Mouse (Mus musculus): ENCODE results near the gene Cpa4. TPM values are rescaled to one million over a fixed set of nuclear protein-coding genes. Genes with fewer than 3 reads are reported as not detected.

The Cpa4 gene
- total and polyA plus RNA-seq, 3 experiments = not detected

DNA sequence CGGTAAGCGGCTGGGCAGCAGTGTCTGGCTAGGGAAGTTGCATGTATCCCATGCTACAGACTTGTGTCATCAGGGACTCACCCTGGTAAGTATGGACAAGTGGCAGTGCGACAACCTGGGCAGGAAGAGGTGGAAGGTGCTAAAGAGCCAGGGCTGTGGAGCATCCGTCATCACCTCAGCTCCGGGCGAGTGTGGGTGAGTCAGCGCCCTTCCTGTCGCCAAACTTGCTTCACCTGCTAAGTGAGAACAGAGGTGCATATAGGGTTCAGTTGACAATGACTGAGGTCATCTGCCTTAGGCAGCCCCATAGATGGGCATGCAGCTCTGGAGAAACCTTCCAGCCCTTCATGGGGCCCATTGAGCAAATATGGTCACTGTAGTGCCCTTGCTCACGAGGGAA, 56.6 kb downstream of the Cpa4 start:
- H3K27me3 ChIP-seq (replicated peaks) = no peaks in the 10 kb centered on the region
- peaks cover 8 to 13% of the 10 kb centered on the region in 2 experiments for H3K4me1 ChIP-seq (ENCODE audit: control insufficient read depth in 1 of 2, insufficient read depth in 2 of 2)
- H3K27ac ChIP-seq (ENCODE audit: insufficient read depth, low read depth) = no peak overlapping the region
- TF ChIP-seq MAFK (IDR thresholded peaks at IDR 0.05; ENCODE audit: insufficient replicate concordance, low read length) (no peak), TBP (conservative IDR thresholded peaks at IDR 0.05; ENCODE audit: low read depth, low read length) (no peak), NELFE (IDR thresholded peaks at IDR 0.05; ENCODE audit: low read depth, low read length) (no peak)
- H3K4me2 ChIP-seq (ENCODE audit: insufficient read depth, low read depth, poor library complexity, severe bottlenecking) = no peak overlapping the region
- no peak for DNase-seq (ENCODE audit: extremely low read depth)
- H3K9me3 ChIP-seq (replicated peaks; ENCODE audit: low read length) = no peaks in the 10 kb centered on the region
- no peaks in the 10 kb centered on the region for H3K36me3 ChIP-seq (replicated peaks in 1 of 2; ENCODE audit: control insufficient read depth in 1 of 2, insufficient read depth in 1 of 2, low read length in 1 of 2)
- dilution Hi-C loops (cut with MboI; ENCODE audit: extremely low pct_ligation_motif_present, extremely low pct_unique_long_range_greater_than_20kb, low sequenced_read_pairs) (no loop called here), in situ Hi-C loops (cut with MboI; ENCODE audit: low pct_ligation_motif_present, low pct_unique_long_range_greater_than_20kb, low sequenced_read_pairs) (no loop called here)
- no peak overlapping the region for H3K4me3 ChIP-seq (replicated peaks in 1 of 3; ENCODE audit: low read depth in 2 of 3, low read length in 2 of 3, poor library complexity in 1 of 3)
- no peaks in the 10 kb centered on the region for H3K79me2 ChIP-seq (replicated peaks; ENCODE audit: control insufficient read depth, extremely low read depth, insufficient read depth, poor library complexity, severe bottlenecking)
- no peak overlapping the region for H3K9ac ChIP-seq (ENCODE audit: insufficient read depth, low read depth)

DNA sequence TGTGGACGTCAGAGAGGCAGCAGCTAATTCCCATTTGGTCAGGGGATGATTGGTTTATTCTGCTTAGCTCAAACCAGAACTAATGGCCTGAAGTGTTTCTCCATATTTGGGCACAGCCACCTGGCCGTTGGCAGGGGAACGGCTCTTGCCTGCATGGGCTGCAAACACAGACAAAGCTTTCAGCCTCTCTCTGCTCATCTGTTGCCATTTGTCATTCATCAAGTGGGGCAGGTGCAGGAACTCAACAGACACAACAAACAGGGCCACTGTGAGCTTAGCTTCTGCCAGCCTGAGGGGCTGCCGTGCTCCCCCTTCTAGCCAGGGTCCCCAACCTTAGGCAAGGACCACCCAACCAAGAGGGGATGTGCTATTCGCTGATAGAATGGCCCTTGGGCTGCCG, 60.0 kb downstream of the Cpa4 start:
- no peak for DNase-seq (ENCODE audit: extremely low read depth)
- H3K4me1 ChIP-seq (ENCODE audit: control insufficient read depth in 1 of 2, insufficient read depth in 2 of 2) = peaks cover 9 to 17% of the 10 kb centered on the region in 2 experiments
- in situ Hi-C loops (cut with MboI; ENCODE audit: low pct_ligation_motif_present, low pct_unique_long_range_greater_than_20kb, low sequenced_read_pairs) (no loop called here), dilution Hi-C loops (cut with MboI; ENCODE audit: extremely low pct_ligation_motif_present, extremely low pct_unique_long_range_greater_than_20kb, low sequenced_read_pairs) (no loop called here)
- no peak overlapping the region for H3K27ac ChIP-seq (ENCODE audit: insufficient read depth, low read depth)
- TF ChIP-seq TCF12 (IDR thresholded peaks at IDR 0.05; ENCODE audit: low read depth, low read length) (no peak), PAX5 (IDR thresholded peaks at IDR 0.05; ENCODE audit: low read length) (no peak), EP300 (IDR thresholded peaks at IDR 0.05; ENCODE audit: low read length) (no peak), CTCF (conservative IDR thresholded peaks at IDR 0.05 in 1 of 2, IDR thresholded peaks at IDR 0.05 in 1 of 2; ENCODE audit: low read depth in 2 of 2, low read length in 2 of 2) (no peak), ZC3H11A (IDR thresholded peaks at IDR 0.05; ENCODE audit: low read depth, low read length) (no peak), RAD21 (IDR thresholded peaks at IDR 0.05; ENCODE audit: low read depth, low read length) (no peak), UBTF (IDR thresholded peaks at IDR 0.05; ENCODE audit: low read depth, low read length) (no peak), USF1 (IDR thresholded peaks at IDR 0.05; ENCODE audit: low read depth, low read length) (no peak), MAZ (IDR thresholded peaks at IDR 0.05; ENCODE audit: low read depth, low read length) (no peak), MYC (IDR thresholded peaks at IDR 0.05; ENCODE audit: low read depth, low read length) (no peak), POLR2AphosphoS2 (IDR thresholded peaks at IDR 0.05; ENCODE audit: low read depth, low read length) (no peak), POLR2A (IDR thresholded peaks at IDR 0.05; ENCODE audit: low read depth, low read length) (no peak), TBP (conservative IDR thresholded peaks at IDR 0.05; ENCODE audit: low read depth, low read length) (no peak), USF2 (conservative IDR thresholded peaks at IDR 0.05; ENCODE audit: low read depth, low read length) (no peak), ZNF384 (IDR thresholded peaks at IDR 0.05; ENCODE audit: low read depth, low read length) (no peak), GABPA (IDR thresholded peaks at IDR 0.05; ENCODE audit: insufficient replicate concordance, low read depth, low read length) (no peak), CHD2 (IDR thresholded peaks at IDR 0.05; ENCODE audit: low read length) (no peak), IRF4 (IDR thresholded peaks at IDR 0.05; ENCODE audit: low read depth, low read length) (no peak), RCOR1 (conservative IDR thresholded peaks at IDR 0.05; ENCODE audit: low read depth, low read length) (no peak), MAX (IDR thresholded peaks at IDR 0.05; ENCODE audit: low read length) (no peak)
- H3K4me2 ChIP-seq (ENCODE audit: insufficient read depth, low read depth, poor library complexity, severe bottlenecking) = no peak overlapping the region
- H3K79me2 ChIP-seq (replicated peaks; ENCODE audit: control insufficient read depth, extremely low read depth, insufficient read depth, poor library complexity, severe bottlenecking) = no peaks in the 10 kb centered on the region
- H3K4me3 ChIP-seq (replicated peaks in 1 of 3; ENCODE audit: low read depth in 2 of 3, low read length in 2 of 3, poor library complexity in 1 of 3) = no peak overlapping the region
- no peaks in the 10 kb centered on the region for H3K36me3 ChIP-seq (replicated peaks in 1 of 2; ENCODE audit: control insufficient read depth in 1 of 2, insufficient read depth in 1 of 2, low read length in 1 of 2)
- no peaks in the 10 kb centered on the region for H3K9me3 ChIP-seq (replicated peaks; ENCODE audit: low read length)
- no peak overlapping the region for H3K9ac ChIP-seq (ENCODE audit: insufficient read depth, low read depth)
- H3K27me3 ChIP-seq (replicated peaks) = no peaks in the 10 kb centered on the region
